Mouse (Mus musculus): ENCODE measurements around the gene 6030452D12Rik. TPM values are rescaled to one million over a fixed set of nuclear protein-coding genes. Genes with fewer than 3 reads are reported as not detected.

The 6030452D12Rik gene
- polyA plus RNA-seq (2012; rRNA removed): not detected in 2 replicates

- H3K27me3 ChIP-seq (ENCODE audit: control insufficient read depth, insufficient read depth, low read length): no peaks in the 10 kb centered on the region
- DNase-seq: no peak
- 55% methylated on average over 8 of the region's 8 CpGs for WGBS
- TF ChIP-seq CTCF (IDR thresholded peaks at IDR 0.05; ENCODE audit: borderline replicate concordance, control insufficient read depth, extremely low read depth, insufficient read depth, low read length, poor library complexity) (no peak), POLR2A (IDR thresholded peaks at IDR 0.05; ENCODE audit: control insufficient read depth, extremely low read depth, insufficient read depth, low read length, poor library complexity) (no peak)
- H3K36me3 ChIP-seq (ENCODE audit: control insufficient read depth, insufficient read depth, low read length): no peaks in the 10 kb centered on the region
- no peak within 1 kb of the TSS for H3K4me3 ChIP-seq (ENCODE audit: control insufficient read depth, insufficient read depth, low read length)
- H3K27ac ChIP-seq (ENCODE audit: control insufficient read depth, insufficient read depth, low read length): no peak within 1 kb of the TSS
- no peaks in the 10 kb centered on the region for H3K4me1 ChIP-seq (replicated peaks; ENCODE audit: control insufficient read depth, insufficient read depth, low read length)
Measured at GRCm38 (mm10) chr8:106500018-106500685, at the start of gene 6030452D12Rik. TSS of gene 6030452D12Rik (plus strand) at chr8:106500522.

GRCm38 (mm10) chr8:106451301-106452085 lies 48.8 kb upstream of the 6030452D12Rik start:
- Histone ChIP-seq H3K27me3 (ENCODE audit: control insufficient read depth, insufficient read depth, low read length) (no peaks in the 10 kb centered on the region), H3K4me1 (replicated peaks; ENCODE audit: control insufficient read depth, insufficient read depth, low read length) (no peaks in the 10 kb centered on the region), H3K36me3 (ENCODE audit: control insufficient read depth, insufficient read depth, low read length) (no peaks in the 10 kb centered on the region), H3K27ac (ENCODE audit: control insufficient read depth, insufficient read depth, low read length) (no peak overlapping the region), H3K4me3 (ENCODE audit: control insufficient read depth, insufficient read depth, low read length) (no peak overlapping the region)
- TF ChIP-seq CTCF (IDR thresholded peaks at IDR 0.05; ENCODE audit: borderline replicate concordance, control insufficient read depth, extremely low read depth, insufficient read depth, low read length, poor library complexity) (no peak), POLR2A (IDR thresholded peaks at IDR 0.05; ENCODE audit: control insufficient read depth, extremely low read depth, insufficient read depth, low read length, poor library complexity) (no peak)
- no peak for DNase-seq
- 89% methylated on average over 6 of the region's 6 CpGs for WGBS

GRCm38 (mm10) chr8:106452701-106453481 lies 47.4 kb upstream of the 6030452D12Rik start:
- 85% methylated on average over 12 of the region's 12 CpGs for WGBS
- Histone ChIP-seq H3K4me3 (ENCODE audit: control insufficient read depth, insufficient read depth, low read length) (no peak overlapping the region), H3K27ac (ENCODE audit: control insufficient read depth, insufficient read depth, low read length) (no peak overlapping the region), H3K27me3 (ENCODE audit: control insufficient read depth, insufficient read depth, low read length) (no peaks in the 10 kb centered on the region), H3K36me3 (ENCODE audit: control insufficient read depth, insufficient read depth, low read length) (no peaks in the 10 kb centered on the region), H3K4me1 (replicated peaks; ENCODE audit: control insufficient read depth, insufficient read depth, low read length) (no peaks in the 10 kb centered on the region)
- no peak for DNase-seq
- TF ChIP-seq POLR2A (IDR thresholded peaks at IDR 0.05; ENCODE audit: control insufficient read depth, extremely low read depth, insufficient read depth, low read length, poor library complexity): no peak
- TF ChIP-seq CTCF (IDR thresholded peaks at IDR 0.05; ENCODE audit: borderline replicate concordance, control insufficient read depth, extremely low read depth, insufficient read depth, low read length, poor library complexity): no peak

GRCm38 (mm10) chr8:106454036-106454435 lies 46.3 kb upstream of the 6030452D12Rik start:
- Histone ChIP-seq H3K27me3 (ENCODE audit: control insufficient read depth, insufficient read depth, low read length) (no peaks in the 10 kb centered on the region), H3K4me3 (ENCODE audit: control insufficient read depth, insufficient read depth, low read length) (no peak overlapping the region), H3K27ac (ENCODE audit: control insufficient read depth, insufficient read depth, low read length) (no peak overlapping the region), H3K36me3 (ENCODE audit: control insufficient read depth, insufficient read depth, low read length) (no peaks in the 10 kb centered on the region), H3K4me1 (replicated peaks; ENCODE audit: control insufficient read depth, insufficient read depth, low read length) (no peaks in the 10 kb centered on the region)
- DNase-seq: no peak
- WGBS: 81% methylated on average over 11 of the region's 11 CpGs
- TF ChIP-seq POLR2A (IDR thresholded peaks at IDR 0.05; ENCODE audit: control insufficient read depth, extremely low read depth, insufficient read depth, low read length, poor library complexity): no peak
- TF ChIP-seq CTCF (IDR thresholded peaks at IDR 0.05; ENCODE audit: borderline replicate concordance, control insufficient read depth, extremely low read depth, insufficient read depth, low read length, poor library complexity): no peak

- no peak overlapping the region for H3K4me3 ChIP-seq (ENCODE audit: control insufficient read depth, insufficient read depth, low read length)
- H3K36me3 ChIP-seq (ENCODE audit: control insufficient read depth, insufficient read depth, low read length): no peaks in the 10 kb centered on the region
- no peak for DNase-seq
- no peak overlapping the region for H3K27ac ChIP-seq (ENCODE audit: control insufficient read depth, insufficient read depth, low read length)
- TF ChIP-seq CTCF (IDR thresholded peaks at IDR 0.05; ENCODE audit: borderline replicate concordance, control insufficient read depth, extremely low read depth, insufficient read depth, low read length, poor library complexity): no peak
- TF ChIP-seq POLR2A (IDR thresholded peaks at IDR 0.05; ENCODE audit: control insufficient read depth, extremely low read depth, insufficient read depth, low read length, poor library complexity): no peak
- WGBS: 80% methylated on average over 5 of the region's 5 CpGs
- H3K27me3 ChIP-seq (ENCODE audit: control insufficient read depth, insufficient read depth, low read length): no peaks in the 10 kb centered on the region
- H3K4me1 ChIP-seq (replicated peaks; ENCODE audit: control insufficient read depth, insufficient read depth, low read length): no peaks in the 10 kb centered on the region
Measured at GRCm38 (mm10) chr8:106462131-106462530, 38.2 kb upstream of the 6030452D12Rik start.

GRCm38 (mm10) chr8:106463795-106464194 lies 36.5 kb upstream of the 6030452D12Rik start:
- no peak for DNase-seq
- no peaks in the 10 kb centered on the region for H3K4me1 ChIP-seq (replicated peaks; ENCODE audit: control insufficient read depth, insufficient read depth, low read length)
- WGBS: 94% methylated on average over 6 of the region's 6 CpGs
- TF ChIP-seq POLR2A (IDR thresholded peaks at IDR 0.05; ENCODE audit: control insufficient read depth, extremely low read depth, insufficient read depth, low read length, poor library complexity) (no peak), CTCF (IDR thresholded peaks at IDR 0.05; ENCODE audit: borderline replicate concordance, control insufficient read depth, extremely low read depth, insufficient read depth, low read length, poor library complexity) (no peak)
- no peak overlapping the region for H3K4me3 ChIP-seq (ENCODE audit: control insufficient read depth, insufficient read depth, low read length)
- no peaks in the 10 kb centered on the region for H3K27me3 ChIP-seq (ENCODE audit: control insufficient read depth, insufficient read depth, low read length)
- no peak overlapping the region for H3K27ac ChIP-seq (ENCODE audit: control insufficient read depth, insufficient read depth, low read length)
- no peaks in the 10 kb centered on the region for H3K36me3 ChIP-seq (ENCODE audit: control insufficient read depth, insufficient read depth, low read length)

All from thymus, adult 2 months (tissue).